Mouse (Mus musculus) gastrocnemius, postnatal 14 days (tissue): ENCODE measurements at regions not wholly inside any gene's neighbourhood (a gene's known extent, or its start where the extent isn't known, plus 50 kb on each side); places are given as distances from the start of the nearest gene placed in this dataset.

Source experiments
- DNase-seq: peaks from one replicate; pipeline ENCODE4 v3.0.0; 2021; ENCODE audit warnings: mixed read lengths
- intact Hi-C: fragments of 180-260 bp; cut with DNase I; formaldehyde crosslinking; loops from one replicate; pipeline ENCODE4 v1.15.1; 2025; ENCODE audit warnings: low total_unique reads

DNA sequence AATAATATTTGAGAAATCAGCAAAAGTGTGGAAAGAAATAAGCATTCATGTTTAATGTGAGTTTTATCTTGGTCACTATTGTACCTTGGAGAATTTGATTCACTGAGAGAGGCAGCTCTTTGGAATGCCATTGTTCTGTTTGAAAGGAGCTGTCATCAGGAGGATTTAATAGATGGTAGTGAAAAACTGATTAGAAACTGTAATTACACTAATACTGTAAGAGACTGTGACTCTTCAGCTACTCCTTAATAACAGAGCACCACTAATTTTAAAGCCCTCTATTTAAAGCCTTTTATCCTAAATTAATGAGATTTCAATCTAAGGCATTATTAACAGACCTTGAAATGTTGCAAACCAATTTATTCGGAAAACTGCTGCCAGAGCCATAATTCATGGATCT is 126.1 kb upstream of the Rspo3 start:
- intact Hi-C loops: no loop called here

DNA sequence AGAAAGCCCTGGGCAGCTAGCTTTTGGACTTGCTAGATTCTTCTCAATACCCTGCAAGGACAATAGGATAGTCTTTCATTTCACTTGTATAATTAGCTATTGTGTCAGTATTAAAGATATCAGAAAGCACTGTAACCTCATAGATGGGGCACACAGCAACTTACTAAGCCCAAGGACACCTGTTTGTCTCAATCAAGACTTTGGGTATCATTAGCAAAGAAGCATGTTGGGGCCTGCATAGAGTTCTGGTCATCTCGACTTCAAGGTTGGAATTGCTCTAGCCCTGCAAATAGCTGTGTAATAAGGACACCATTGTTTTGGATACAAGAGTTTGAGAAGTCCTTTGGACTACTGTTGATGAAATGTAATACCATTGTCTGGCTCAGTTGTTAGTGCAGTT is 104.6 kb upstream of the Rspo3 start:
- intact Hi-C loops: no loop called here
- DNase-seq: no peak

More for the DNA sequence above, 126.1 kb upstream of the Rspo3 start:
- DNase-seq: no peak

DNA sequence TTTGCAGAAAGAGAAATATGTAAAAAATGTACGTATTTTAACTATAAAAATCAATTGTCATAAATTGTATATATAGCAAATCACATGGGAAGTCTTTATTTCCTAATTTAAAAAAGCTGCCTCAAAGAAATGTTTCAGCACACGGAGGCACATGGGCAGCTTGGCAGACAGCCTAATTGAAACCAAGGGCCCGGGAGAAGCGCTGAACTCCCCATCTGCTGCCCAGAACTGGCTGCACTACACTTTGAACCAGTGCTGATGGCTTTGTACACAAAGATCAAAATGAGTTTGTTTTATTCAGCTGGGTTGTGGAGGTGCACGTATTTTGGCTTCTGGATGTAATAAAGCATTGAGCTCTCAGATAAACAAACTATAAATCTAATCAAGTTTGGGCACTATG is 100.2 kb upstream of the Rspo3 start:
- DNase-seq: no peak
- intact Hi-C loops: no loop called here

DNA sequence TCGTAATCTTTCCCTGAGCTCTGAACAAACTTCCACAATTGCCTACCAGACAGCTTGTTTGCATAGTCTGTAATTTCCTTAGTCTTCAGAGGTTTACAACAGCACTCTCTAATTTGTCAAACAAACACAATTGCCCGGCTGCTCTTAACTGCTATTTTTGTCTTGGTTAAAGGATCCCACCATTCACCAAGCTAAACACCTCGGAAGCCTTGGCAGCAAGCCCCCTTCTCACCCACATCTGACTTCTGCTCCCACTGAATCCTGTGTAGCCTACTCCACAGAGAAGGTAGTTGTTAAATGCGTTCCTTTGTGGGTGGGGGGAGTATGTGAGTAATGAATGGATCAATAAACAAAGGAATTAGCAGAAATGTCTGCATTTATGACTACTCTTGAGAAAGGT is 59.8 kb upstream of the Rspo3 start:
- intact Hi-C loops: no loop called here

DNA sequence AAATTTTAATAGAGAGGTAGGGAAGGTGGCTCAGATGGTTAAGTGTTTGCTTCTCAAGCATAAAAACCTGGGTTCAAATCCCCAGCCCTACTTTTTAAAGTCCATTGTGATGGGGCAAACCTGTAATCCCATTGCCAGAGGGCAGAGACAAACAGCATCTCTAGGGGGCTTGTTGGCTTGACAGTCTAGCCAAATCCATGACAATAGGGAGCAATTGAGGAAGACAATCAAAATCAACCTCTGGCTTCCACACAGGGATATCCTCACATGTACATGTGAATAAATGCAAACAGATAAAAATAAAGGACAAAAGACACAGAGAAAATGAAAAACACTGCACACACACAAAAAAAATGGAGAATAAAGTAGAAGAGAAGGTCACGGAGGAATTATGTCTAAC is 59.3 kb upstream of the Rspo3 start:
- no peak for DNase-seq
- intact Hi-C loops: no loop called here

More for the DNA sequence above, 59.8 kb upstream of the Rspo3 start:
- DNase-seq: no peak

DNA sequence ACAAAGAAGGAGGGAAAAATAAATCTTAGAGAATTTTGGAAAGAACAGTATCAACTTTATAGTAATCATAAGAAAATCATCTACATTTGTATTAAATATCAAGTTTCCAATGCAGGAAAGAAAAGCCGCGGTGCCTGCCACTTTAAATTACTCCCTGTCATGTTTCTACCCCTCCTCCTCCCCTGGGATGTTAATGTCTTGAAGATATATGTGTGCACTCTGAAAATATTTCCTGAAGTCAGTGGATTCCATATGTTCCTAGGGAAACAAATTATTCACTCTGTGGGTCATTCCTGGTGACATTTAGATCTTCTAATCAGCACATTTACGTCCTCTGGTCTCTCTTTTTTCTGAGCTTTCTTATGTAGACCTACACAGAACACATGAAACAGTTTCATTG is 57.2 kb upstream of the Rspo3 start:
- no peak for DNase-seq
- intact Hi-C loops: no loop called here

DNA sequence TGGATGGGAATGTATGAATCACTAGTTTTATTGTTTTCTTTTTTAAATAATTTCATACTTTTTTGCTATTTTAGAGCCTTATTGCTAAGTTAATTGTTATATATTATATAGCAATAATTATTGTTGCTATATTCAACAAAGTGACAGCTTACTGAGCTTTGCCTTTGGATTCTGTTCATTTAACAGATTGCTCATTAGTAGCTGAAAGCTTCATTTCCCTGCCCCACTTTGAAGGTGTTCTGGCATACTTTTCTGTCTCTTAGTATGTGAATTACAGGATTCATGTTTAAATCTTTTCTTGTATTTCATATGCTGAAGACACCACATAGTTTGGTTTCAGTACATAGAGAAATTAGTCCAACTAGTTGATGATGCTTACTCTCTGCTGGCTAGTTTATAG is 54.5 kb upstream of the Rspo3 start:
- intact Hi-C loops: no loop called here

DNA sequence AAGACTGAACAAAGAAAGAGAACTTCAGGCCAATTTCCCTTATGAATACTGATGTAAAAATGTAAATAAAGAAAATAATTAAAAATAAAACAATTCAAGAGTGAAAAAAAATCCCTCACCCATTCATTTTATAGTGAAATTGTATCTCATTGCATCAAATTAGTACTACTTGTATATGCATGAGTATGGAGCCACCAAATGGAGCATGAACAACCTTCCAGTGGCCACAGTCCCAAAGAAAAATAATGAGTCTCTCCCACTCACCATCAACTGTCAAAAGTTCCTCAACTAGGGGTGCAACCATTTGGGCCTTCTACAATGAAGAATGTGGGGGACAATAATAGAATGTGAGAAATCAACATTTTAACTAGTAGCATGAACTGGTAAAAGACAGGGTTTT is 54.1 kb upstream of the Rspo3 start:
- no peak for DNase-seq
- intact Hi-C loops: no loop called here

More for the DNA sequence above, 54.5 kb upstream of the Rspo3 start:
- no peak for DNase-seq
